Mouse (Mus musculus): ENCODE results near the gene Tada3. TPM values are rescaled to one million over a fixed set of nuclear protein-coding genes. Genes with fewer than 3 reads are reported as not detected.

The Tada3 gene
- total and polyA plus RNA-seq, 3 experiments: 25.0 to 62.2 TPM; not detected in 1

GRCm38 (mm10) chr6:113344321-113344720 lies 33.4 kb downstream of the Tada3 start:
- H3K4me3 ChIP-seq (ENCODE audit: control insufficient read depth in 1 of 2, insufficient read depth in 1 of 2, low read depth in 2 of 2, low read length in 2 of 2): peak overlapping the region; percentile 66 to 83
- TF ChIP-seq POLR2A (IDR thresholded peaks at IDR 0.05; ENCODE audit: control insufficient read depth in 1 of 2, insufficient read depth in 1 of 2, low read depth in 1 of 2, low read length in 2 of 2, poor library complexity in 1 of 2) (no peak), ELF1 (IDR thresholded peaks at IDR 0.05; ENCODE audit: low read depth, low read length) (no peak), MAFK (IDR thresholded peaks at IDR 0.05; ENCODE audit: borderline replicate concordance, low read depth, low read length) (no peak), USF1 (IDR thresholded peaks at IDR 0.05; ENCODE audit: low read depth, low read length) (peak; percentile 73), GABPA (IDR thresholded peaks at IDR 0.05; ENCODE audit: low read depth, low read length) (no peak), MYC (IDR thresholded peaks at IDR 0.05; ENCODE audit: low read depth, low read length) (no peak), POLR2AphosphoS5 (IDR thresholded peaks at IDR 0.05; ENCODE audit: borderline replicate concordance, low read depth, low read length) (no peak)
- peaks cover 0 to 6% of the 10 kb centered on the region in 2 experiments; a peak in 1 of 4 replicates for H3K36me3 ChIP-seq (ENCODE audit: control insufficient read depth in 1 of 2, insufficient read depth in 2 of 2, low read length in 2 of 2)
- peaks cover 4 to 18% of the 10 kb centered on the region in 2 experiments for H3K4me1 ChIP-seq (ENCODE audit: control insufficient read depth in 1 of 2, insufficient read depth in 2 of 2, low read length in 2 of 2)
- H3K9me3 ChIP-seq (replicated peaks; ENCODE audit: insufficient read depth, low read length): no peaks in the 10 kb centered on the region
- no peak overlapping the region for H3K27ac ChIP-seq (ENCODE audit: control insufficient read depth, low read depth, low read length)
- DNase-seq (ENCODE audit: low read depth, low spot score): peak; percentile 38
- H3K79me2 ChIP-seq (ENCODE audit: control insufficient read depth, insufficient read depth, low read length, poor library complexity): no peaks in the 10 kb centered on the region
- H3K27me3 ChIP-seq (ENCODE audit: control insufficient read depth in 1 of 2, insufficient read depth in 2 of 2, low read length in 2 of 2): no peaks in the 10 kb centered on the region
- H3K9ac ChIP-seq (ENCODE audit: control insufficient read depth, low read depth, low read length, poor library complexity, severe bottlenecking): peak overlapping the region; percentile 69; the same call in 1 of the 2 replicates

GRCm38 (mm10) chr6:113343177-113344092 lies 34.2 kb downstream of the Tada3 start, which contains the start of gene Camk1:
Camk1 (minus strand) TSS chr6:113343984.
- Histone ChIP-seq H3K36me3 (ENCODE audit: control insufficient read depth in 1 of 2, insufficient read depth in 2 of 2, low read length in 2 of 2) (peaks cover 0 to 6% of the 10 kb centered on the region in 2 experiments; a peak in 1 of 4 replicates), H3K79me2 (ENCODE audit: control insufficient read depth, insufficient read depth, low read length, poor library complexity) (no peaks in the 10 kb centered on the region), H3K27me3 (ENCODE audit: control insufficient read depth in 1 of 2, insufficient read depth in 2 of 2, low read length in 2 of 2) (no peaks in the 10 kb centered on the region), H3K4me3 (ENCODE audit: control insufficient read depth in 1 of 2, insufficient read depth in 1 of 2, low read depth in 2 of 2, low read length in 2 of 2) (peak within 1 kb of the TSS; percentile 66 to 83), H3K9me3 (replicated peaks; ENCODE audit: insufficient read depth, low read length) (no peaks in the 10 kb centered on the region), H3K27ac (ENCODE audit: control insufficient read depth, low read depth, low read length) (no peak within 1 kb of the TSS), H3K4me1 (ENCODE audit: control insufficient read depth in 1 of 2, insufficient read depth in 2 of 2, low read length in 2 of 2) (peaks cover 4 to 18% of the 10 kb centered on the region in 2 experiments), H3K9ac (ENCODE audit: control insufficient read depth, low read depth, low read length, poor library complexity, severe bottlenecking) (peak within 1 kb of the TSS; percentile 69)
- DNase-seq (ENCODE audit: low read depth, low spot score): peak; percentile 67
- no peak for TF ChIP-seq TBP (IDR thresholded peaks at IDR 0.05; ENCODE audit: low read depth, low read length)
- no peak for TF ChIP-seq MAX (IDR thresholded peaks at IDR 0.05; ENCODE audit: low read length)
- no peak for TF ChIP-seq POLR2AphosphoS2 (IDR thresholded peaks at IDR 0.05; ENCODE audit: low read length)
- TF ChIP-seq ETS1 (IDR thresholded peaks at IDR 0.05; ENCODE audit: low read depth, low read length): no peak
- no peak for TF ChIP-seq CTCF (IDR thresholded peaks at IDR 0.05 in 2 of 3, conservative IDR thresholded peaks at IDR 0.05 in 1 of 3; ENCODE audit: control insufficient read depth in 1 of 3, insufficient read depth in 1 of 3, low read depth in 2 of 3, low read length in 3 of 3, poor library complexity in 1 of 3, severe bottlenecking in 1 of 3)
- TF ChIP-seq NELFE (IDR thresholded peaks at IDR 0.05; ENCODE audit: low read depth, low read length): 0 out of 2 replicates have a peak, but pooled peaks have one; percentile 26
- no peak for TF ChIP-seq KAT2A (conservative IDR thresholded peaks at IDR 0.05; ENCODE audit: low read depth, low read length)
- TF ChIP-seq ZMIZ1 (IDR thresholded peaks at IDR 0.05; ENCODE audit: low read depth, low read length): no peak
- TF ChIP-seq POLR2A (IDR thresholded peaks at IDR 0.05; ENCODE audit: control insufficient read depth in 1 of 2, insufficient read depth in 1 of 2, low read depth in 1 of 2, low read length in 2 of 2, poor library complexity in 1 of 2): peak in 1 of 2 experiments; percentile 54; a peak in 2 of 4 replicates
- TF ChIP-seq SIN3A (IDR thresholded peaks at IDR 0.05; ENCODE audit: low read length): no peak
